Mouse (Mus musculus) layer of hippocampus, adult 18-20 months (tissue): ENCODE data around the gene Klhl3. TPM values are rescaled to one million over a fixed set of nuclear protein-coding genes. Genes with fewer than 3 reads are reported as not detected.

Source experiments
- DNase-seq, 2 experiments: peaks; one replicate each; pipeline ENCODE4 v3.0.0; 2022; ENCODE audit warnings: low spot score in 2 of 2
- total RNA-seq, 2 experiments: library from RNA; stranded (reverse); gene quantifications; 2 replicates each; pipeline ENCODE4 v1.2.3; 2021

The Klhl3 gene
- total RNA-seq, 2 experiments from 2014 or later: 47.1 to 48.6 TPM

DNA sequence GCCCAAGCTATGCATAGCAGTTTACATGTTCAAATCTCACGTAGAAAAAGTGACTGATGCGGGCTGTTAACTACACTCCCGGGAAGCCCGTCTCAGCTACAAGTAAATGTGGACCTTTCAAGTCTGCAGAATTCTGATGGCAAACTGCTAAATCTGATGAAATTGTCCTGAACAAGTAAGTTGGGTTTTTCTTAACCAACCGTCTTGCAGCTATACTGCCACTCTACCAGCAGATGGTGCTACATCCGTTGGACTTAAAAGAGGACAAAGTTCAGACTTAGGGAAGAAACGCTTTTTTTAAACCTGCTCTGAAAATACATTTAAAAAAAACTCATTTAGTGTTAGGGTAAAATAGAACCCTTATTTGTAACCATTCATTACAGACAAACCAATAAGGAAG is 12.7 kb upstream of the Klhl3 start:
- DNase-seq: peak in 1 of 2 experiments; percentile 57

DNA sequence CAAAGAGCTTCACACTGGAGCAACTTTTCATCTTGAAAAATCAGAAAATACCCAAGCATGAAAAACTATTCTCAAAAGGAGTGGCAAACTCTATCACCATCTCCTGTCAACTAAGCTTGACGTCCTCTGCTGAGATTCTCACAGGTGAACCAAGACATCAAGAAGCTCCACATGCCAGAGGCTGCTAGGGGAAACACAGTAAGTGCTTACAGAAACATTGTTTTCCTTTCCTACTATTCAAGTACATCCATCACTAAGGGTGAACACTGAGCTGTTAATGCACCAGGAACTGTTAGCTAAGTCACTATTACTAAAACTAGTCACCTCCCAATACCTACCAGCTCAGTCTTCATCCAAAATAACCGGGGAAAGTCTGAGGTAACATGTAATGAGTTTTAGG is 11.6 kb upstream of the Klhl3 start:
- no peak for DNase-seq

DNA sequence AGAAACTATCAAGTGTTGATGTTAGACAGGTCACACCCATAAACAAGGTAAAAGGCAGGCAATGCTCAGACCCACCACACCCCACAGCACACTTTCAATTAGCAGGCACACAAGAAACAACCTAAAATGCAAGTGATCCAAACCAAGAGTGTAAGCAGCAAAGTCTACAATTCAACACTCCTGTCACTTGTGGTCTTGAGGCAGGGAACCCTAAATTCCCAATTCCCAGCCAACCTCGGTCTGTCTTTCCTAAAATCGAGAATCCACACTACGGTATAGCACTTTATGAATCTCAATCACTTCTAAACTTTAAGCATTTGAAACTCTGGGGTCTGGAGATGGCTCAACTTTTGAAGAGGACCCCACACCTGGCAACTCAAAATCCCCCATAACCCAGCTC is 10.9 kb upstream of the Klhl3 start:
- DNase-seq: no peak

DNA sequence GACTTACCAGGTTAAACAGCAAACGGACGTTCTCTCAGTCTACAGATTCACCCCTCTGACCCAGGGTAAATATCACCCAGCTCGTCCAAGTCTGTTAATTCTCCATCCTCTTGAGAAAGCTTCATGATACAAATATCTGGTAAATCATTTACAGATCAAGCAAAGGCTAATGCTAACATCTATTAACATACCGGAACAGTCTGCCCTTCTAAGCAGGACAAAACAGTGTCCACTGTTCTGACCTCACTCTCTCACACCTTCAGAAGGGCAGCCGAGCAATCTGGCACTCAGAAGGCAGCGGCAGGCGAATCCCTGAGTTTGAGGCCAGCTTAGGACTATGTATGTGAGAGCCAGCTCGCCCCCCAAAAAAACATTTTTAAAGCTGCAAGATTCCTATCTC is 10.0 kb upstream of the Klhl3 start:
- no peak for DNase-seq

DNA sequence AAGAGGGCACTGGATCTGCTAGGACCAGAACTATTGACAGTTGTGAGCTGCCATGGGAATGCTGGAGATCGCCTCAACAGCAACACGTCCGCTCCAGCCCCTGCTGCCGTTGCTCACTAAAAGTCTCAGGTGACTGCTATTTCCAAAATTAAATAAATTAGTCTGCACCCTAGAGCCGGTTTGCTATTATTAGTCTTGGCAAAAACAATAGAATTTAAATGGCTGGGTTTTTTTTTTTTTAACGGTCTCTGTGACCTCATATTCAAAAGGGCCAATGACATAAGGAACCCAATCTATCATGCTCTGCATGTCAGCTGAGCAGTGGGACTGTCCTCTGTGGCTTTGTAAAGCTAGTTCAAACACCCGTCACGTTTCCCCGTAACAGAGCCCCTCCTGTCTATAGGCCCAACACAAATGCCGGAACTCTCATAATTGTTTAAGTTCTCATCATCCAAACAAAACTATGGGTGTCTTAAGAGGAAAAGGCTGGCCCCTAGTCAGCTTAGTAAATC is 9.4 kb upstream of the Klhl3 start:
- DNase-seq: no peak

DNA sequence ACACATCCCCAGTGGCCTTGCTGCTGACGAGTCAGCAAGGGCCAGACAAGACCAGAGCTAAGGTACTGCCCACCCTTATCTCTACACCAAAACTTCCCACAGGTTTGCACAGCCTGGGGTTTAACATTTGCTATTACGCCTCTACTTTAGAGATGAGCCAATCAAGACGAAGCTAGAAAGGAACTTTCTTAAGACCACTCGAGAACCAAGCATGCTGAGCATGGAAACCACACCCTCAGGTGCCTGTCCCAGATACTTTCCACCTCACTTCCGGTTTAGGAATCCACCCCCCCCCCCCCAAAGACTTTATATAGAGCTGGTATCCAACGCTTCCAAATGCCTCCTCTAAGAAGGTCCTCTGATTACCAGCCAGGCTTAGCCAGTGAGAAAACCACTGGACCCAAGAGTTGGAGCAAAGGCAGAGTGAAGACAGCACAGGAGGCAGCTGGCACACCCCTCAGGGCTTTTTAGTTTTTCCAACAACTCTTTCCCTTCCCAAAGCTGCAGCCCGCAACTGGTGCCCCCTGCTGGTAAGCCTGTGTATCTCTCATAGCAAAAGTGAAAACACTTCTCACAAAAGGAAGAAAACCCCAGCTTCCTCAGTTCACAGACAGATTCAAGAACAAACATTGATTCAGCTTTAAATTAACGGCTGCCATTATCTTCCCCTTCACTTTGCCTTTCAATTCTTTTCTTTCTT is 4.1 kb upstream of the Klhl3 start:
- DNase-seq: peak in 1 of 2 experiments; percentile 37

DNA sequence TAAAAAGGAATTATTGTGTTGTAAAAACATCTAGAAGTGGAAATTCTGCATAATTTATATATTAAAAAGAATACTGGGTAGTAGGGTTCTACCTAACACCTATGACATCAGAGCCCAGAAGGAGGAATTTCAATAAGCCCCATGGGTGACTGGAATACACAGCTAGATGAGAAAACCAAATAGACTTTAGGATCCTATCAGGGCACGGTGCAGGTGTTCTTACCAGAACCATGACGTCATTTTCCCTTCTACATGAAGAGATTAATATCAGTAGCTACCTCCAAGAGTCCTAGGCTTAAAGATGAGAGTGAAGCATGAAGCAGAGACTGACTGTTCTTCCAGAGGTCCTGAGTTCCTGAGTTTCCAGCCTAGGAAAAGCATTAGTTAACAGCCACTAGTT is 3.4 kb upstream of the Klhl3 start:
- DNase-seq: no peak

DNA sequence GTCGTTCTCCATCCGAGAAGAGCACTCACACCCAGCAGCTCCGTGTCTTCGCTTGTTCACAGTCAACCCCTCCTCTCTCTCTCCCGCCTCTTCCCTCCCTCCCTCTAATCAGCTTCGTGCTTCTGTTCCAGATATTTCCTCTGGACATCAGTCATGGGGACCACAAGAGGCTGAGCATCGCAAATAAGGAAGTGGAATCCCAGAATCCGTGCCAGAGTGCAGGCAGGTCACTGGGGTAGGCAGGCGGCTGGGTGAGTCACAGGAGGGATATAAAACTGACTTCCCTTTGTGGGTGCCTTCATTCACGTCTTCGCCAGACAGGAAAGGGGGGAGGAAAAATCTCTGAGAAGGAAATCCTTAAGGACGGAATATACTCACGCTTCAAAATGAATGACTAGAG is 1.8 kb upstream of the Klhl3 start:
- DNase-seq: no peak

DNA sequence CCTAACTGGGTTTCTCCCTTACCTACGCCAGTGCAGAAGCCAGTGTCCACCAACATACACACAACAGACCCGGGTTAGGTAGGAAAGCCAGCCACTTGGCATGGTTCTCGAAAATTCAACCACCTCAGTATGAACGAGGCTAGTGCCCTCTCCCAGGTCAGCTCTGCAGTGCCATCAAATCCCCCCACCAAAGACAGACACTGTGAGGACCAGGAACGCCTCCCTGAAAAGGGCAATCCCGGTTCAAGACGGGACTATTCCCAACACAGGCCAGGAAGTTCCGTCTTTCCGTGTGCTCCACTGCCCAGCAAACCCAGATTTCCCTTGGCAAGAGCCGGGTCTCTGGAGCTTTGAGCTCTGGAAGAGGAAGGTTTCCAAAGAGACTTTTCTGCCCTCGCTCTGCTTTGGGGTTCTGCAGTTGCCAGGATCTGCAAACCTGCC is 771 bp downstream of the Klhl3 start:
- no peak for DNase-seq

DNA sequence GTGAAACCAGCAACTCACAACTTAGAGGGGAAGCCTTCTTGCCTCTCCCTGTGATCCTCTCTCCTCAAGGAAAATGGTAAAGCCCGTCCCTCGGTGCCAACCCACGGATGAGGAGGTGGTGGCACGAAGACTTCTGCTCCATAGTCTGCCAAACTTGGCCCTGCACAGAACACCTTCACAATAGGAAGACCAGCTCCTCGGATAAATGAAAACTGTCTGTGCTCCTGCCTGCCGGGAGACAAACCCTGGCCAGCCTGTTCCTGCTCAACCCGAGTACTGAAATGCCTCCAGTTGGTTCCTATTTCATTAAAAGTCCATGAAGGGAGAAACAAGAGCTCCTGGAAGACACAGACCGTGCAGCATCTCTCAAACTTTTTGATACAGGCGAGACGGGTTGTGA is 1.2 kb downstream of the Klhl3 start:
- peak; percentile 38 to 42 for DNase-seq

DNA sequence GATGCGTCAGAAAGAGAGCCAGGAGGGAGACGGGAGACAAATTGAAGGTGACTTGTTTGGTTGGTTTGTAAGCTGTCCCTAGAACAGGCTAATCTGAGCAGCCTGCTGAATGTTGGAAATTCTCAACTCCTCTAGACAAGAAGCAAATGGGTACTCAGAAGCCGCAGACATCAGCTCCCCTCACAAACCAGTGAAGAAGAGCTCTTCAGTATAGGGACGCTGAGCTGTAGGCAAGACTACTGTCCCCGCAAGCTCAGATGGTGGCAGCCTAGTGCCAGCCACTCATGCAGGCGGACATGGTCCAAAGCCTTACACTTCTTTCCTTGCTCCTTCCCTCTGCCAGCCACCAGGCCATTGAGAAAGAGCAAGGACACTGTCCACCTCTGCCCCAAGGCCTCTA is 2.1 kb downstream of the Klhl3 start:
- DNase-seq: peak in 1 of 2 experiments; percentile 53

DNA sequence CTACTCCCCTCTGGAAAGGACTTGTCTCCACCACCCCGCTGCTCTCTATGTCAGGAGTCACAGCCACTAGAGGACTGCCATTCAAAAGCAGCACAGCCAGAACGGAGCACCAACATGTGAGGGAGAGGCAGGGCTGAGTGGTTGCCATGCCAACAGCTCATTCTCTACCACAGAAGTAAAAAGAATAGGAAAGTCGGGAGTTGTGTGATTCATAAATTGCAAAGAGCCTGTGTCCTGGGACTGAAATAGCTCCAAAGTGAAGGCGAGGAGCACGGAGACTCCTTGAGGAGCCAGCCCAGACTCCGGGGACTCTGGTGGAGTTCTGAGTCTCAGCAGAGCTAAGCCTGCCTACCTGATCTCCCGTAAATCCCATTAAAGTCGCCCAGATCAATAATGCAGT is 22.7 kb downstream of the Klhl3 start:
- peak; percentile 65 to 86 for DNase-seq

DNA sequence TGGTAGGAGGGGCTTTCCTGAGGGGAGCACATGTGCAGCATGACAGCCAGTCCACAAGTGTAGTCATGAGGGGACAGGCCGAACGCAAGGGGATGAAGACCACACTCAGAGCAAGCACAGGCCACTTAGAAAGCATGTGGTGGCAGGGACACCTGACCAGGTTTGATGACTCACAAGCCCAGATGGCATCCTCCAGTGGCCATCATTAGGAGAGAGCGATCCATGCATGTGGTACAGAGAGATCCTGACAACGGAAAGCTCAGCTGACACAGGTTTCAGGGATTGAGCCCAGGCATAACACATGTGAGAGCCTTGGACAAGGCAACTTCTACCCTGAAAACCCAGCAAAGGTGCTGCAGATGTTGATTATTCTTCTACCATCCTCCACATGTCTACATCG is 29.0 kb downstream of the Klhl3 start:
- no peak for DNase-seq

DNA sequence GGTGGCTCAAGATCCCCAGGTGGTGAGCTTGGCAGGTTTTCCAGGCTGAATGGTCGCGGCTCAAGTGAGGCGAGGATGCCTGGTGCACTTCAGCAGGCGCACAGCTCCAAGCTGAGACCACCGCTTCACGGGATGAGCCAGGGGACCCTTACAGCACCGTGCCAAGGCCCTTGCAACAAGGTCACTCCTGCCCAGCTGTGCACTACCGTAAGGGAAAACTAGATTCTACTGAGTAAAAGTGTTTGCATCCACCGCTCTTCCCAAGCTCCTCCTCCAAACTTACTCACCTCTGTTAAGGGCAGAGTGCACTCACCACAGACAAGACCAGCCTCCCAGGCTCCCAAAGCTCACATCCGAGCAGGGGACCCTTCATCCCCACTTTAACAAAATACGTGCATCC is 29.9 kb downstream of the Klhl3 start:
- DNase-seq: no peak

DNA sequence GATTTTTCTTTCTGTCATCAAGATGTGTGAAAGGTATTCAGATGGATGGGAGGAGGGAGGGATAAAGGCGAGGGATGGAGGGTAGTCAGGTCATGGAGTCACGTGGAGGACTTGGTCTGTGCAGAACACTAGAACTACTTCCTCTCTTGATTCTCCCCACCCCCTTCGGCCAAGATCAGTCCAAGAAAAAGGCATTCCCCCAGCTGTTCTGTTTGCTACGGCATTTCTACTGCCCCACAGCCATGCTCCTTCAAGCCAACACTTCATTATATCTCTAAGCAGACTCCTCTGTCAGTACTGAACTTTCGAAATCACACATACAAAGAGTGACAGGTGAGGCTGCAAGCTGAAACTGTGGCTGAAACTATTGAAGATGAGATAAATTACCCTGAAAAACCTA is 30.3 kb downstream of the Klhl3 start:
- no peak for DNase-seq

DNA sequence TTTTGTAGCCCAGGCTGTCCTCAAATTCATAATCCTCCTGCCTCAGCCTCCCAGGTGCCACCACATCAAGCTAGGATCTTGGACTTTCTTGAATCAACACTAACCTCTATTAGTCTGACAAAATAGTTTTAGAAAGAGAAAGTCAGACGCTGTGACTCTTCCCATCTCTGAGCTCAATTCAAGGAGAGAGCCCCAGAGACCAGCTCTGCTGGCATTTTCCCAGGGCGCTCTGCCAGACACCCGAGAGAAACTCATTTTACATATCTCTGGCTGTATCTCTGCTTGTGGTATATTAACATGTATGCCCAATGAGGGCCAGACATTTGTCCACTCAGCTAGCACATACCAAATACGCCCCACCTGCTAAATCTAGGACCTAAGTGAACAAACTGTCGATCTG is 35.0 kb downstream of the Klhl3 start:
- DNase-seq: no peak

DNA sequence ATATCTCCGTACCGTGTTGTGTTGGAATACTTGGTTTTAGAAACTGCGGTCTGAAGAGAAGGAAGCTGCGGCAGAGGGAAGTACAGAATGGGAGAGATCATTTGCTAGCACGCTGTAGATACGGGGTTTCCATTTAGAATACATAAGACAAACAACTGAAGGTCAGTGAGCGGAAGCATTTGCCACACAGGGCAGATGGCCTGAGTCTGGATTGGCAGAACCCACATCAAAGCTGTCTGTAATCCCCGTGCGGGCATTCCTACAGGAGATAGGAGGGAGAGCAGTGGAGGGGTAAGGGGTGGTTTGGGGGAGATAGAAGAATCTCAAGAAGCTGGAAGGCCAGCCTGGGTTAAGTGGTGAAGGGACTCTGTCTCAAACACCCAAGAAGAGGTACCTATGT is 38.5 kb downstream of the Klhl3 start:
- DNase-seq: peak in 1 of 2 experiments; percentile 42

DNA sequence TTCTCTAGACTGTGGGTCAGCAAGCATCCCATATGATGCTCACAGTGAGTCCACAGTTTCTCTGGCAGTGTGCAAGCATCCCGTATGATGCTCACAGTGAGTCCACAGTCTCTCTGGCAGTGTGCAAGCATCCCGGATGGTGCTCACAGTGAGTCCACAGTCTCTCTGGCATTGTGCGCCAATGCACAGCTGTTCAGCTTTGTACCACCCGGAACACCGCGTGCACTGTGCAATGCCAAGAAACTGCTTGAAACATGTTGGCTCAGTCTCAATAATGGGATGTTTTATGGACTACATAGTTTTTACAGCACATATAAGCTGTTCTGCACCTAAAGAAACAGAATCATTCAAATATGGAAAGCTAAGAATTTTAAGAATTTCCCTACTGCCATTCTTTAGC is 38.9 kb downstream of the Klhl3 start:
- DNase-seq: peak; percentile 51 to 83

DNA sequence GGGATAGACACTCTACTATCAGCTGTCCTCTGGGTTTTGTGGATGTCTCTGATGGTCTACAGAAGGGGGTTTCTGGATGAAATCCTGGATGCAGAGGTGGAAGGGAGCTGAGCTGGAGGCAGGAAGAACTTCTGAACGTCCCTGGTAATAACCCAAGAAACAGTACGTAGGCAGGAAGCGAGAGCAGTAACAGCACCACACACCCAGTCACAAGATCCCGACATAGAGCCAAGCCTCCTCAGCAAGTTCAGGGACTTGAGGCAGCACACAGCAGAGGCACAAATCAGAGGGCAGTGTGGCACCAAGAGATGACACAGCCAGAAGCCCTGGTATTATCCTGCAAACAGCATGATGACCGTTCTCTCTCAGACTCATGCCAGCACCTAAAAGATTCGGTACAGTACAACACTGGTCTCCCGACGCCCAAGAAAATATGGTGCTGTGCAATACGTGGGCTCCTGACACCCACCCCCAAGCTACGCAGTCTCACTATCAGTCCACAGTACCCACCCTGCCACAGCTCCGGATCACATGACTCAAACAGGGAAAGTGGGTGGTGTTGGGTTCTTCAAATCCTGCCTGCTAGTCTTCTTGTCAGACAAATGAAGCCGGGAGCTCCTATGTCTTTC is 40.0 kb downstream of the Klhl3 start:
- DNase-seq: peak in 1 of 2 experiments; percentile 69

DNA sequence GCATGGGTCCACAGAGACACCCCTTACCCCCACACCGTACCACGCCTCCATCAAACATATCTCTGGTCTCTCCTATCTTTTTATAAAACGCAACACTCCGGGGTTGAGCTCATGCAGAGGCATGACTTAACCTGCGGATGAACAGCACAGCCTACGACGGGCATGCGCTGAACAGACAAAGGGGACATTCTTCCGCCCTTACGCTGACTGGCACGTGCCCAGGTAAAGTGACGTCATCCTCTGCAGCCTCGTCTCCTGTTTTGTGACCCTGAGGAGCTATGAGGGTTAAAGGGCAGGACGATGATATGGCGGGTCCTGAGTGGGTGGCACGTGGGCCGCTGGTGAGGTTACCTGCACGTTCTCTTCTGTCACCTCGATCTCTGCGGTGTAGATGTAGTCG is 42.2 kb downstream of the Klhl3 start:
- DNase-seq: no peak

DNA sequence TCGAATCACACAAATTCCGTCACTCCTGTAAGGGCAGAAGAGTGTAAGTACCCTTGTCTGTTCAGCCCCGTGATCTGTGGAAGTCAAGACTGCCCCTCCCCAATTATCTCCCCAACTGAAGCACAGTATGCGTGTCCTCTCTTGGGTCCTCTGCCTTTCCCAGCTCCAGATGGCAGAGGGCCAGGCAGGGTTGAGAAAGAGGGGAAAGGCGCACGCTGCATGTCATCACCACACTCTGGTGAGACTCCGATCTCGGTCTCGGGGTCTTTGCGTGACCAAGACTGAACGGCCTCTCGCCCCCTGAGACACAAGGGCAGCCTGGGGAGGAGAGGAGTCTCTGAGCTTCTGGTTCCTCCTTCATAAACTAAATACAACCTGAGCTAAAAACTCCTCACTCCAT is 42.9 kb downstream of the Klhl3 start:
- DNase-seq: no peak

DNA sequence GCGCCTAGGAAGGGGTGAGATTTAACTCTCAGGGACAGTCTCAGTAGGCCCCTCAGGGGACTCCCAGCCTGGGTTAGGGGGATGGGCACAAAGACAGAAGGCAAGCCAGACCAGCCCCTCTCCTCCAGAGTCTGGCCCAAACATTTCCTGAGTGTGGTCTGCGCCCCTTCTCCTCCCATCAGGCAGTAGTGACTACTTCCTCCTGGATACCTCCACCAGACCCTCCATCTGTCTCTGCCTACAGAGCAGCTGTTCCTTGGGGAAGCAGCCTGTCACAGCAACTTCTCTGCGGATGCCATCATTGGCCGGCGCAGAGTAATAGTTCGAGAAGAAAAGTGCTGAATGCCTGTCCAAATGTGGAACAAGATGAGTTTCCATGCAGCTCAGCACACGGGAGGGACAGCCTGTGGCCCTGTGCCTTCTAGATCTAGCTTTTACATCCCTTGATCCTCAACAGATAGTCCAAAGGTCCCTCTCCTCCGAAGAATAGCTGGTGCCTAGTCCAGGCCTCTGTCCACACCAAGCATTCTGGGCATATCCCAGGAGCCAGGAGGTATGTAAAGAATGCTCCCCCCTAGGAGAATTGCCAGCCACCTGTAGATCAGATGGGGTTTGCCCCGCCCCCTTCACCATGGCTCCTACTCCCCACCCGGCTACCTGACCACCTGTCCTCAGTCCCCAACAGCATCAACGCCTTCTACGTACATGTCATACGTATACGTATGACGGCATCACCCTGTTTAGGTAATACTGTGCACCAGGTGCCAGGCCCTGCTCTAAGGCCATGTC is 44.8 kb downstream of the Klhl3 start:
- peak; percentile 83 to 86 for DNase-seq
